Comparison of ENCODE assay signal across 18 mouse cellular contexts in genomic region chr2:31198621-31199020, GRCm38 (mm10). TPM values are rescaled to one million over a fixed set of nuclear protein-coding genes. Genes with fewer than 3 reads are reported as not detected.
A peak's percentile ranks its signal among the peaks of the same experiment; 100 is the strongest.
DNase-seq lines count a peak whose midpoint lies in the region; ATAC-seq and TF ChIP-seq lines count a peak whose summit lies in the region.
"Had no signal": no experiment of that assay in that cellular context is flagged by ENCODE, and none has a peak within 500 bp of the region (broad histone marks: within the 10 kb centered on the region; RNA-seq: fewer than 3 reads in every experiment).

No protein-coding gene starts in this region.

- H3K4me2 ChIP-seq in midbrain, embryonic 16.5 days (ENCODE audit: low read length): no peak overlapping the region
- H3K4me2 ChIP-seq: liver, embryonic 12.5 days; lung, embryonic 15.5 days had no signal

- H3K9me3 ChIP-seq in heart, embryonic 10.5 days: no peaks in the 10 kb centered on the region
- H3K9me3 ChIP-seq in midbrain, embryonic 16.5 days (replicated peaks; ENCODE audit: control insufficient read depth, low read length, poor library complexity, severe bottlenecking): no peaks in the 10 kb centered on the region
- H3K9me3 ChIP-seq: forebrain, embryonic 10.5 days; limb, embryonic 10.5 days; liver, embryonic 12.5 days; lung, embryonic 15.5 days had no signal

- peaks cover 66% of the 10 kb centered on the region for H3K4me1 ChIP-seq in heart, embryonic 10.5 days
- H3K4me1 ChIP-seq in midbrain, embryonic 16.5 days (ENCODE audit: control insufficient read depth, insufficient read depth, low read length): no peaks in the 10 kb centered on the region
- H3K4me1 ChIP-seq: lung, embryonic 15.5 days had no signal

- no peak overlapping the region for H3K4me3 ChIP-seq in heart, embryonic 10.5 days
- no peak overlapping the region for H3K4me3 ChIP-seq in layer of hippocampus, adult 2 months
- H3K4me3 ChIP-seq in midbrain, embryonic 16.5 days (ENCODE audit: low read depth, low read length): no peak overlapping the region
- H3K4me3 ChIP-seq: forebrain, embryonic 10.5 days; limb, embryonic 10.5 days; liver, embryonic 12.5 days; lung, embryonic 15.5 days had no signal

- H3K27ac ChIP-seq in heart, embryonic 10.5 days: peak overlapping the region; percentile 77
- peak overlapping the region; percentile 57; the same call in 1 of the 2 replicates for H3K27ac ChIP-seq in layer of hippocampus, adult 2 months
- no peak overlapping the region for H3K27ac ChIP-seq in midbrain, embryonic 16.5 days (ENCODE audit: low read length)
- H3K27ac ChIP-seq: forebrain, embryonic 10.5 days; hindbrain, postnatal 0 days; limb, embryonic 10.5 days; liver, embryonic 12.5 days; lung, embryonic 15.5 days had no signal

- peaks cover 43% of the 10 kb centered on the region for H3K36me3 ChIP-seq in heart, embryonic 10.5 days
- H3K36me3 ChIP-seq in midbrain, embryonic 16.5 days (ENCODE audit: control insufficient read depth, insufficient read depth, low read length): 0 out of 2 replicates have a peak, but pooled peaks cover 7% of the 10 kb centered on the region

- no peak for ATAC-seq in midbrain, embryonic 16.5 days
- ATAC-seq: hindbrain, postnatal 0 days; liver, embryonic 12.5 days had no signal

- TF ChIP-seq CTCF in layer of hippocampus, adult 2 months (conservative IDR thresholded peaks at IDR 0.05): no peak

- H3K27me3 ChIP-seq in heart, embryonic 10.5 days (ENCODE audit: insufficient read depth, poor library complexity, severe bottlenecking): no peaks in the 10 kb centered on the region
- H3K27me3 ChIP-seq in midbrain, embryonic 16.5 days (ENCODE audit: control insufficient read depth, insufficient read depth, low read depth, low read length): no peaks in the 10 kb centered on the region
- H3K27me3 ChIP-seq: liver, embryonic 12.5 days; lung, embryonic 15.5 days had no signal

- no peak overlapping the region for H3K9ac ChIP-seq in midbrain, embryonic 16.5 days (ENCODE audit: low read depth, low read length)
- H3K9ac ChIP-seq: liver, embryonic 12.5 days; lung, embryonic 15.5 days had no signal

- whole genome bisulfite sequencing in heart, embryonic 10.5 days: 68% methylated on average over 4 of the region's 4 CpGs
- 94% methylated on average over 4 of the region's 4 CpGs for WGBS in midbrain, embryonic 16.5 days

- DNase-seq in heart, embryonic 10.5 days (ENCODE audit: low spot score): no peak
- no peak for DNase-seq in heart, adult 11 months
- DNase-seq in layer of hippocampus, adult 2 months (ENCODE audit: low spot score in 2 of 2): peak in 1 of 2 experiments; percentile 44
- no peak for DNase-seq in layer of hippocampus, postnatal 36 days
- DNase-seq in left cerebral cortex, adult 9 months (ENCODE audit: low spot score in 2 of 2): peak; percentile 44 to 69
- DNase-seq in right cerebral cortex, postnatal 25 days: peak; percentile 49
- DNase-seq: adrenal gland, postnatal 10 days; heart, postnatal 4 days; kidney, adult 18-20 months; kidney, postnatal 14 days; midbrain, embryonic 14.5 days; thymus, adult 18-20 months had no signal

RNA-seq across cellular contexts. Expression of gene Gpr107, which starts 46.5 kb away (rescaled TPM):
- polyA plus RNA-seq in heart, embryonic 10.5 days (2016; fragmentation: Nextera tagmentation; extraction: Ambion mirVana): 35.9 and 37.4 TPM in 2 replicates
- total RNA-seq in layer of hippocampus, adult 2 months (2021): 10 to 100 TPM; 50.5 to 53.1 TPM
- total RNA-seq in layer of hippocampus, postnatal 36 days (2021): 10 to 100 TPM; 41.7 to 47.4 TPM
- 34.9 and 43.6 TPM in 2 replicates for polyA plus RNA-seq in midbrain, embryonic 16.5 days (2015; fragmentation: Nextera tagmentation; extraction: Ambion mirVana)

RNA-seq across cellular contexts. Expression of gene Ncs1, which starts 47.0 kb away (rescaled TPM):
- polyA plus RNA-seq in heart, embryonic 10.5 days (2016; fragmentation: Nextera tagmentation; extraction: Ambion mirVana): 44.7 and 51.8 TPM in 2 replicates
- total RNA-seq in layer of hippocampus, adult 2 months (2021): 100 to 1,000 TPM; 285 to 294 TPM
- 100 to 1,000 TPM; 291 to 311 TPM for total RNA-seq in layer of hippocampus, postnatal 36 days (2021)
- 148 and 164 TPM in 2 replicates for polyA plus RNA-seq in midbrain, embryonic 16.5 days (2015; fragmentation: Nextera tagmentation; extraction: Ambion mirVana)

RNA-seq across cellular contexts. Expression of gene Fnbp1, which starts 56.8 kb away (rescaled TPM):
- polyA plus RNA-seq in heart, embryonic 10.5 days (2016; fragmentation: Nextera tagmentation; extraction: Ambion mirVana): 17.7 and 21.6 TPM in 2 replicates
- total RNA-seq in layer of hippocampus, adult 2 months (2021): 100 to 1,000 TPM; 113 to 120 TPM
- total RNA-seq in layer of hippocampus, postnatal 36 days (2021): 100 to 1,000 TPM; 104 to 118 TPM
- 31.5 and 33.2 TPM in 2 replicates for polyA plus RNA-seq in midbrain, embryonic 16.5 days (2015; fragmentation: Nextera tagmentation; extraction: Ambion mirVana)

Comparison
In these comparisons a context has a peak if more than half of its experiments do, and no peak if none do; other contexts are left out.
1. DNase-seq: peak in left cerebral cortex, adult 9 months (2 of 2) and right cerebral cortex, postnatal 25 days (single experiment); none in heart, embryonic 10.5 days (single experiment), heart, adult 11 months (single experiment) and layer of hippocampus, postnatal 36 days (0 of 2).